In genomic region chr10:116199035-116199434, GRCm38 (mm10) we compare ENCODE assay signal across 10 mouse cellular contexts.
A peak's percentile ranks its signal among the peaks of the same experiment; 100 is the strongest.
DNase-seq lines count a peak whose midpoint lies in the region; ATAC-seq and TF ChIP-seq lines count a peak whose summit lies in the region.
"Had no signal": no experiment of that assay in that cellular context is flagged by ENCODE, and none has a peak within 500 bp of the region (broad histone marks: within the 10 kb centered on the region; RNA-seq: fewer than 3 reads in every experiment).

No protein-coding gene starts in this region.

- H3K4me2 ChIP-seq in forebrain, postnatal 0 days (ENCODE audit: low read depth): no peak overlapping the region
- no peak overlapping the region for H3K4me2 ChIP-seq in forebrain, embryonic 16.5 days (ENCODE audit: low read length)
- no peak overlapping the region for H3K4me2 ChIP-seq in midbrain, embryonic 11.5 days
- H3K4me2 ChIP-seq: limb, embryonic 15.5 days; stomach, embryonic 15.5 days had no signal

- no peak for ATAC-seq in forebrain, postnatal 0 days
- no peak for ATAC-seq in forebrain, embryonic 16.5 days
- no peak for ATAC-seq in midbrain, embryonic 11.5 days (ENCODE audit: low FRiP score)

- H3K27me3 ChIP-seq in forebrain, postnatal 0 days (ENCODE audit: insufficient read depth, low read length): no peaks in the 10 kb centered on the region
- H3K27me3 ChIP-seq in forebrain, embryonic 16.5 days (replicated peaks; ENCODE audit: control insufficient read depth, insufficient read depth, low read length): no peaks in the 10 kb centered on the region
- no peaks in the 10 kb centered on the region for H3K27me3 ChIP-seq in midbrain, embryonic 11.5 days (ENCODE audit: control insufficient read depth, insufficient read depth, low read length)
- peaks cover 4% of the 10 kb centered on the region; the same call in 1 of the 2 replicates for H3K27me3 ChIP-seq in midbrain, embryonic 10.5 days (ENCODE audit: low read depth, poor library complexity, severe bottlenecking)
- no peaks in the 10 kb centered on the region for H3K27me3 ChIP-seq in small intestine, adult 2 months (ENCODE audit: control insufficient read depth, insufficient read depth, low read length)
- H3K27me3 ChIP-seq: limb, embryonic 15.5 days; stomach, embryonic 15.5 days had no signal

- peak; percentile 60 for DNase-seq in forebrain, postnatal 0 days
- DNase-seq in midbrain, embryonic 11.5 days (ENCODE audit: low spot score, missing footprints): peak; percentile 91
- DNase-seq in midbrain, embryonic 10.5 days (ENCODE audit: low spot score): no peak
- peak; percentile 65 for DNase-seq in embryo, embryonic 10 days (ENCODE audit: low spot score)
- no peak for DNase-seq in right cerebral cortex, postnatal 10 days (ENCODE audit: low spot score in 2 of 2)
- DNase-seq in layer of hippocampus, postnatal 36 days: no peak

- peak; percentile 80 for TF ChIP-seq CTCF in forebrain, postnatal 0 days (IDR thresholded peaks at IDR 0.05; ENCODE audit: low read depth)
- peak; percentile 54; the same call in 1 of the 2 replicates for TF ChIP-seq CTCF in small intestine, adult 2 months (IDR thresholded peaks at IDR 0.05; ENCODE audit: extremely low read depth, insufficient read length, insufficient replicate concordance, low read depth, low read length)

- H3K9ac ChIP-seq in forebrain, postnatal 0 days: no peak overlapping the region
- no peak overlapping the region for H3K9ac ChIP-seq in forebrain, embryonic 16.5 days (replicated peaks; ENCODE audit: low read depth, low read length)
- H3K9ac ChIP-seq in midbrain, embryonic 11.5 days (ENCODE audit: low read length): no peak overlapping the region
- H3K9ac ChIP-seq: limb, embryonic 15.5 days; stomach, embryonic 15.5 days had no signal

- WGBS in forebrain, postnatal 0 days: 30% methylated on average over 5 of the region's 5 CpGs
- 28% methylated on average over 5 of the region's 5 CpGs for WGBS in forebrain, embryonic 16.5 days
- 20% methylated on average over 5 of the region's 5 CpGs for WGBS in midbrain, embryonic 11.5 days
- WGBS in midbrain, embryonic 10.5 days: 32% methylated on average over 5 of the region's 5 CpGs
- 30% methylated on average over 5 of the region's 5 CpGs for WGBS in small intestine, adult 2 months

- TF ChIP-seq POLR2A in small intestine, adult 2 months (IDR thresholded peaks at IDR 0.05; ENCODE audit: low read depth, low read length): no peak

- H3K4me1 ChIP-seq in forebrain, postnatal 0 days (ENCODE audit: insufficient read depth): no peaks in the 10 kb centered on the region
- peaks cover 4% of the 10 kb centered on the region; the same call in 1 of the 2 replicates for H3K4me1 ChIP-seq in forebrain, embryonic 16.5 days (replicated peaks; ENCODE audit: control insufficient read depth, insufficient read depth, low read length)
- H3K4me1 ChIP-seq in midbrain, embryonic 11.5 days (ENCODE audit: control insufficient read depth, insufficient read depth, low read length): no peaks in the 10 kb centered on the region; the same call in 1 of the 2 replicates
- H3K4me1 ChIP-seq in midbrain, embryonic 10.5 days: peaks cover 8% of the 10 kb centered on the region; the same call in 1 of the 2 replicates
- peaks cover 4% of the 10 kb centered on the region; the same call in 1 of the 2 replicates for H3K4me1 ChIP-seq in small intestine, adult 2 months (ENCODE audit: control insufficient read depth, insufficient read depth, insufficient read length, low read length)
- H3K4me1 ChIP-seq: stomach, embryonic 15.5 days had no signal

- H3K9me3 ChIP-seq in forebrain, postnatal 0 days (ENCODE audit: low read length): no peaks in the 10 kb centered on the region
- no peaks in the 10 kb centered on the region for H3K9me3 ChIP-seq in forebrain, embryonic 16.5 days (ENCODE audit: control insufficient read depth, low read length)
- H3K9me3 ChIP-seq in midbrain, embryonic 11.5 days (ENCODE audit: control insufficient read depth, low read length): no peaks in the 10 kb centered on the region
- H3K9me3 ChIP-seq in midbrain, embryonic 10.5 days (replicated peaks): no peaks in the 10 kb centered on the region
- H3K9me3 ChIP-seq: limb, embryonic 15.5 days; stomach, embryonic 15.5 days had no signal

- H3K4me3 ChIP-seq in forebrain, postnatal 0 days (ENCODE audit: low read depth, low read length): no peak overlapping the region
- H3K4me3 ChIP-seq in forebrain, embryonic 16.5 days (replicated peaks; ENCODE audit: low read length): no peak overlapping the region
- no peak overlapping the region for H3K4me3 ChIP-seq in midbrain, embryonic 11.5 days (ENCODE audit: low read depth, low read length)
- H3K4me3 ChIP-seq in midbrain, embryonic 10.5 days: no peak overlapping the region
- H3K4me3 ChIP-seq in small intestine, adult 2 months (ENCODE audit: low read depth, low read length): no peak overlapping the region
- H3K4me3 ChIP-seq: limb, embryonic 15.5 days; stomach, embryonic 15.5 days had no signal

- H3K27ac ChIP-seq in forebrain, postnatal 0 days (ENCODE audit: low read depth, low read length): no peak overlapping the region
- H3K27ac ChIP-seq in forebrain, embryonic 16.5 days (ENCODE audit: low read length): no peak overlapping the region
- no peak overlapping the region for H3K27ac ChIP-seq in midbrain, embryonic 11.5 days (ENCODE audit: low read depth, low read length)
- H3K27ac ChIP-seq in midbrain, embryonic 10.5 days (replicated peaks): no peak overlapping the region
- no peak overlapping the region for H3K27ac ChIP-seq in small intestine, adult 2 months (ENCODE audit: insufficient read depth, low read depth, low read length)
- H3K27ac ChIP-seq: limb, embryonic 15.5 days; stomach, embryonic 15.5 days had no signal

- H3K36me3 ChIP-seq in forebrain, postnatal 0 days (ENCODE audit: insufficient read depth): no peaks in the 10 kb centered on the region
- no peaks in the 10 kb centered on the region for H3K36me3 ChIP-seq in forebrain, embryonic 16.5 days (ENCODE audit: control insufficient read depth, insufficient read depth)
- no peaks in the 10 kb centered on the region for H3K36me3 ChIP-seq in midbrain, embryonic 11.5 days (ENCODE audit: control insufficient read depth, insufficient read depth, low read length)
- no peaks in the 10 kb centered on the region for H3K36me3 ChIP-seq in midbrain, embryonic 10.5 days
- peaks cover 4% of the 10 kb centered on the region; the same call in 1 of the 2 replicates for H3K36me3 ChIP-seq in small intestine, adult 2 months (ENCODE audit: control insufficient read depth, insufficient read depth, low read length)
- H3K36me3 ChIP-seq: limb, embryonic 15.5 days; stomach, embryonic 15.5 days had no signal

Comparison
In these comparisons a context has a peak if more than half of its experiments do, and no peak if none do; other contexts are left out.
1. DNase-seq: peak in forebrain, postnatal 0 days (single experiment), midbrain, embryonic 11.5 days (single experiment) and embryo, embryonic 10 days (single experiment); none in midbrain, embryonic 10.5 days (single experiment), right cerebral cortex, postnatal 10 days (0 of 2) and layer of hippocampus, postnatal 36 days (0 of 2).